Mouse (Mus musculus) CD8-positive naive resting alpha-beta T cell, adult 2 months (primary cell): ENCODE results near the gene Gm13057.
"Not testable (repeated sequence)": the region's sequence is repeated elsewhere in the genome, so short reads cannot be mapped to it uniquely, and the experiment has no call there.

Experiments
- DNase-seq, 2 experiments: peaks; one replicate each; pipeline ENCODE4 v3.0.0; 2022; ENCODE audit warnings: low read depth in 2 of 2, low spot score in 2 of 2

Gm13057 gene

DNA sequence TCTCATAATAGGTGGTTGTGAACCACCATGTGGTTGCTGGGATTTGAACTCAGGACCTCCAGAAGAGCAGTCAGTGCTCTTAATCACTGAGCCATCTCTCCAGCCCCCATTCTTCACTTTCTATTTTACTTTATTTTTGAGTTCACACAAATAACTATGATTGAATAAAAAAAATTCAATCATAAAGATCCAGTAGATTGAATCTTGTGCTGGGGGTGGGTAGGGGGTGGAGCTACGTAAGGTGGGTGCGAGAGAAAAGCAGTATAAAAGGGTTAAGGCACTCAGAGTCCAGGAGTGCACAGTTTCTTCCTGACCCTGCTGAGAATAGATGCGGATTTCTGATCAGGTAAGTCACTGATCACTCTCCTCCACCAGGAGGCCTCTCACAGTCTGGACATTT is at the start of gene Gm13057, which contains the start of gene BC080695:
Gm13057 (plus strand) TSS at position 310 of the 400 bp plus-strand sequence.
BC080695 (plus strand) TSS at position 301 of the 400 bp plus-strand sequence.
- DNase-seq = not testable (repeated sequence)

DNA sequence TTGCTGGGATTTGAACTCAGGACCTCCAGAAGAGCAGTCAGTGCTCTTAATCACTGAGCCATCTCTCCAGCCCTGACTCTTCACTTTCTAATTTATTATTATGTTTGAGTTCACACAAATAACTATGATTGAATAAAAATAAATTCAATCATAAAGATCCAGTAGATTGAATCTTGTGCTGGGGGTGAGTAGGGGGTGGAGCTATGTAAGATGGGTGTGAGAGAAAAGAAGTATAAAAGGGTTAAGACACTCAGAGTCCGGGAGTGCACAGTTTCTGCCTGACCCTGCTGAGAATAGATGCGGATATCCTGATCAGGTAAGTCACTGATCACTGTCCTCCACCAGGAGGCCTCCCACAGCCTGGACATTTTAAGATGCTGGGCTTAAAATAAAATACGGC is 40.5 kb upstream of the Gm13057 start, which contains the start of gene Gm13043:
Gm13043 (plus strand) TSS at position 301 of the 400 bp plus-strand sequence.
- DNase-seq = no peak

DNA sequence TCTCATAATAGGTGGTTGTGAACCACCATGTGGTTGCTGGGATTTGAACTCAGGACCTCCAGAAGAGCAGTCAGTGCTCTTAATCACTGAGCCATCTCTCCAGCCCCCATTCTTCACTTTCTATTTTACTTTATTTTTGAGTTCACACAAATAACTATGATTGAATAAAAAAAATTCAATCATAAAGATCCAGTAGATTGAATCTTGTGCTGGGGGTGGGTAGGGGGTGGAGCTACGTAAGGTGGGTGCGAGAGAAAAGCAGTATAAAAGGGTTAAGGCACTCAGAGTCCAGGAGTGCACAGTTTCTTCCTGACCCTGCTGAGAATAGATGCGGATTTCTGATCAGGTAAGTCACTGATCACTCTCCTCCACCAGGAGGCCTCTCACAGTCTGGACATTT is 15.9 kb upstream of the Gm13057 start, which contains the start of gene Gm13040:
Gm13040 (plus strand) TSS at position 301 of the 400 bp plus-strand sequence.
- not testable (repeated sequence) for DNase-seq
